Mouse (Mus musculus): ENCODE data around the gene Micall1. TPM values are rescaled to one million over a fixed set of nuclear protein-coding genes. Genes with fewer than 3 reads are reported as not detected.

Micall1 gene
- 12.4 and 15.0 TPM in 2 replicates for polyA plus RNA-seq (2015; fragmentation: Nextera tagmentation; extraction: Ambion mirVana)

GRCm38 (mm10) chr15:79108421-79109320 is at the start of gene Micall1:
TSS of gene Micall1 (plus strand) at chr15:79108898.
- Histone ChIP-seq H3K36me3 (no peaks in the 10 kb centered on the region), H3K9ac (peak within 1 kb of the TSS; percentile 93), H3K4me1 (replicated peaks) (peaks cover 33% of the 10 kb centered on the region), H3K4me3 (peak within 1 kb of the TSS; percentile 95), H3K4me2 (peak within 1 kb of the TSS; percentile 96), H3K27ac (replicated peaks) (peak within 1 kb of the TSS; percentile 82), H3K9me3 (no peaks in the 10 kb centered on the region), H3K27me3 (no peaks in the 10 kb centered on the region)
- WGBS, result under 1% methylated on average over 65 of the region's 85 CpGs
- ATAC-seq (ENCODE audit: low FRiP score, low read depth), result peak; percentile 62

GRCm38 (mm10) chr15:79060887-79061565 is 47.7 kb upstream of the Micall1 start:
- Histone ChIP-seq H3K9me3 (no peaks in the 10 kb centered on the region), H3K4me3 (no peak overlapping the region), H3K36me3 (peaks cover 42% of the 10 kb centered on the region), H3K4me2 (peak overlapping the region; percentile 79), H3K27me3 (no peaks in the 10 kb centered on the region), H3K4me1 (replicated peaks) (peaks cover 22% of the 10 kb centered on the region), H3K9ac (no peak overlapping the region), H3K27ac (replicated peaks) (no peak overlapping the region)
- 85% methylated on average over 14 of the region's 14 CpGs for WGBS
- no peak for ATAC-seq (ENCODE audit: low FRiP score, low read depth)

GRCm38 (mm10) chr15:79062376-79063159 is 46.1 kb upstream of the Micall1 start, which contains the start of gene Ankrd54:
TSS of gene Ankrd54 (minus strand) at chr15:79062893.
- under 1% methylated on average over 80 of the region's 80 CpGs for WGBS

GRCm38 (mm10) chr15:79063160-79063740 is 45.4 kb upstream of the Micall1 start:
- 8% methylated on average over 14 of the region's 14 CpGs for WGBS
- H3K27ac ChIP-seq (replicated peaks), result peak overlapping the region; percentile 68
- H3K9ac ChIP-seq, result peak overlapping the region; percentile 35; the same call in 1 of the 2 replicates

More at GRCm38 (mm10) chr15:79062376-79063159, 46.1 kb upstream of the Micall1 start, which contains the start of gene Ankrd54:
- Histone ChIP-seq H3K36me3 (peaks cover 27% of the 10 kb centered on the region), H3K9ac (peak within 1 kb of the TSS; percentile 79), H3K27ac (replicated peaks) (peak within 1 kb of the TSS; percentile 83), H3K27me3 (no peaks in the 10 kb centered on the region), H3K4me2 (peak within 1 kb of the TSS; percentile 79), H3K9me3 (no peaks in the 10 kb centered on the region), H3K4me1 (replicated peaks) (peaks cover 22% of the 10 kb centered on the region), H3K4me3 (peak within 1 kb of the TSS; percentile 70)
- ATAC-seq (ENCODE audit: low FRiP score, low read depth), result peak; percentile 100

GRCm38 (mm10) chr15:79065086-79065770 is 43.5 kb upstream of the Micall1 start:
- no peaks in the 10 kb centered on the region for H3K9me3 ChIP-seq
- no peak overlapping the region for H3K4me3 ChIP-seq
- H3K36me3 ChIP-seq, result peaks cover 5% of the 10 kb centered on the region; the same call in 1 of the 2 replicates
- no peak for ATAC-seq (ENCODE audit: low FRiP score, low read depth)
- H3K9ac ChIP-seq, result no peak overlapping the region
- peaks cover 22% of the 10 kb centered on the region for H3K4me1 ChIP-seq (replicated peaks)
- H3K27ac ChIP-seq (replicated peaks), result no peak overlapping the region
- no peaks in the 10 kb centered on the region for H3K27me3 ChIP-seq
- 65% methylated on average over 8 of the region's 8 CpGs for WGBS
- H3K4me2 ChIP-seq, result no peak overlapping the region

More at GRCm38 (mm10) chr15:79063160-79063740, 45.4 kb upstream of the Micall1 start:
- H3K27me3 ChIP-seq, result no peaks in the 10 kb centered on the region
- peak overlapping the region; percentile 59 for H3K4me2 ChIP-seq
- peaks cover 22% of the 10 kb centered on the region for H3K4me1 ChIP-seq (replicated peaks)
- peak overlapping the region; percentile 35 for H3K4me3 ChIP-seq
- peaks cover 23% of the 10 kb centered on the region for H3K36me3 ChIP-seq
- H3K9me3 ChIP-seq, result no peaks in the 10 kb centered on the region
- ATAC-seq (ENCODE audit: low FRiP score, low read depth), result no peak

- no peak for ATAC-seq (ENCODE audit: low FRiP score, low read depth)
- Histone ChIP-seq H3K27ac (replicated peaks) (no peak overlapping the region), H3K4me2 (no peak overlapping the region), H3K27me3 (no peaks in the 10 kb centered on the region), H3K4me1 (replicated peaks) (peaks cover 15% of the 10 kb centered on the region), H3K9ac (no peak overlapping the region), H3K4me3 (no peak overlapping the region), H3K36me3 (no peaks in the 10 kb centered on the region), H3K9me3 (no peaks in the 10 kb centered on the region)
- 62% methylated on average over 2 of the region's 2 CpGs for WGBS
Observed at GRCm38 (mm10) chr15:79066276-79066675, 42.4 kb upstream of the Micall1 start.

- Histone ChIP-seq H3K4me1 (replicated peaks) (peaks cover 6% of the 10 kb centered on the region), H3K36me3 (no peaks in the 10 kb centered on the region), H3K9ac (no peak overlapping the region), H3K27ac (replicated peaks) (no peak overlapping the region), H3K4me2 (no peak overlapping the region), H3K27me3 (no peaks in the 10 kb centered on the region), H3K9me3 (no peaks in the 10 kb centered on the region), H3K4me3 (no peak overlapping the region)
- WGBS, result 82% methylated on average over 3 of the region's 3 CpGs
- ATAC-seq (ENCODE audit: low FRiP score, low read depth), result no peak
Observed at GRCm38 (mm10) chr15:79067631-79068030, 41.1 kb upstream of the Micall1 start.

GRCm38 (mm10) chr15:79068416-79068815 is 40.3 kb upstream of the Micall1 start:
- no peak overlapping the region for H3K4me3 ChIP-seq

GRCm38 (mm10) chr15:79071117-79072039 is 37.3 kb upstream of the Micall1 start:
- Histone ChIP-seq H3K27me3 (no peaks in the 10 kb centered on the region), H3K4me1 (replicated peaks) (peaks cover 14% of the 10 kb centered on the region), H3K9me3 (no peaks in the 10 kb centered on the region), H3K9ac (no peak overlapping the region), H3K27ac (replicated peaks) (no peak overlapping the region), H3K36me3 (peaks cover under 1% of the 10 kb centered on the region; the same call in 1 of the 2 replicates), H3K4me2 (no peak overlapping the region), H3K4me3 (no peak overlapping the region)
- ATAC-seq (ENCODE audit: low FRiP score, low read depth), result no peak
- WGBS, result 72% methylated on average over 5 of the region's 5 CpGs

More at GRCm38 (mm10) chr15:79068416-79068815, 40.3 kb upstream of the Micall1 start:
- H3K4me1 ChIP-seq (replicated peaks), result peaks cover 3% of the 10 kb centered on the region
- no peaks in the 10 kb centered on the region for H3K27me3 ChIP-seq
- H3K9ac ChIP-seq, result no peak overlapping the region
- no peak for ATAC-seq (ENCODE audit: low FRiP score, low read depth)
- no peak overlapping the region for H3K4me2 ChIP-seq
- H3K9me3 ChIP-seq, result no peaks in the 10 kb centered on the region
- no peak overlapping the region for H3K27ac ChIP-seq (replicated peaks)
- WGBS, result 80% methylated on average over 3 of the region's 3 CpGs
- H3K36me3 ChIP-seq, result no peaks in the 10 kb centered on the region

GRCm38 (mm10) chr15:79073752-79074151 is 34.9 kb upstream of the Micall1 start:
- ATAC-seq (ENCODE audit: low FRiP score, low read depth), result no peak
- Histone ChIP-seq H3K4me3 (no peak overlapping the region), H3K36me3 (peaks cover 20% of the 10 kb centered on the region), H3K4me2 (no peak overlapping the region), H3K27me3 (no peaks in the 10 kb centered on the region), H3K9me3 (no peaks in the 10 kb centered on the region), H3K9ac (no peak overlapping the region), H3K4me1 (replicated peaks) (peaks cover 23% of the 10 kb centered on the region), H3K27ac (replicated peaks) (no peak overlapping the region)
